Mouse (Mus musculus) brain, embryonic 14.5 days (tissue): ENCODE data around the gene Slc16a11. TPM values are rescaled to one million over a fixed set of nuclear protein-coding genes. Genes with fewer than 3 reads are reported as not detected.

Source experiments
- DNase-seq: peaks from one replicate; pipeline ENCODE4 v3.0.0-alpha.2; 2011; ENCODE audit warnings: low read depth
- CTCF ChIP-seq: fragments of 200-500 bp; IDR thresholded peaks from 2 replicates; pipeline ENCODE4 v1.5.1; 2012; ENCODE audit warnings: inconsistent platforms, mild to moderate bottlenecking, moderate library complexity, borderline replicate concordance; ENCODE audit not compliant: insufficient read depth, insufficient read length; ENCODE audit errors: extremely low read depth
- POLR2A ChIP-seq: fragments of 200-500 bp; IDR thresholded peaks from 2 replicates; pipeline ENCODE4 v1.6.1; 2012; ENCODE audit warnings: mild to moderate bottlenecking, inconsistent platforms, borderline replicate concordance; ENCODE audit not compliant: poor library complexity, insufficient read depth, insufficient read length, severe bottlenecking; ENCODE audit errors: extremely low read depth
- polyA plus RNA-seq: library from polyadenylated mRNA; depleted of rRNA; stranded (reverse); fragments of >200 nt; gene quantifications from 2 replicates; pipeline ENCODE4 v1.2.3, GENCODE M21; 2012

The Slc16a11 gene
- polyA plus RNA-seq, 1 experiment, result 2.8 TPM

DNA sequence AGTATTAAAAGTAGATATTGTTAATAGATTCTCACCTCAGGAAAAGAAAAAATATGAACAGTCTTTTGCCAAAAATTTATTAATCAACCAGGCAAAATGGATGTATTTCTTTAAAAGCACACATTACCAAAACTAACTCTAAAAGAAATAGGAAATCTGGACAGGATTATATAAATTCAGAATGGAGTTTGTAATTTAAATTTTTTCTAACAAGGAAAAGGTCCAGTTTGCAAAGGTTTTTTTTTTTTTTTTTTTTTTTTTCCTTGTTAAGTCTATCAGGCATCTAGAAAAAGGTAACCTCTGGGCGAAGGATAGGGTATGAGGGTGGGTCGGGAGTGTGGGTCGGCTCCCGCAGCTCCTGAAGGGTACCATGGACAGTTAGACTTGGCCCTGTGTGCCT, 32.1 kb upstream of the Slc16a11 start:
- TF ChIP-seq CTCF (no peak), POLR2A (no peak)
- no peak for DNase-seq

DNA sequence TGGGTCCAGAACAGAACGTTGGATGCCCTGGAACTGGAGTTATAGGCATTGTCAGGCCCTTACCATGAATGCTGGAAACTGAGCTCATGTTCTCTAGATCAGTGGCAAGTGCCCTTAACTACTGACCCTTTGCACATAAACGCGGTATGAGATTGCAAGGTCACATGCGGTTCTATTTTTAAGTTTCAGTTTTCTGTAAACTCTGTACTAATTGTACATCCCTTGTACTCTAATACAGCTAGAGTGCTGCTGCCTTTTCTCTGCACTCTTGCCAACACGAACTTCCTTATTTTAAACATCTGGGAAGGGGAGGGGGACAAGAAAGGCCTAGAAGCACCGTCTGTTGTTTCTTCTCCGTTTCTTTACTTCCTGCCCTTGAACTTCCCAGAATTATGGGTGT, 27.4 kb upstream of the Slc16a11 start:
- DNase-seq, result no peak
- TF ChIP-seq POLR2A (no peak), CTCF (no peak)

DNA sequence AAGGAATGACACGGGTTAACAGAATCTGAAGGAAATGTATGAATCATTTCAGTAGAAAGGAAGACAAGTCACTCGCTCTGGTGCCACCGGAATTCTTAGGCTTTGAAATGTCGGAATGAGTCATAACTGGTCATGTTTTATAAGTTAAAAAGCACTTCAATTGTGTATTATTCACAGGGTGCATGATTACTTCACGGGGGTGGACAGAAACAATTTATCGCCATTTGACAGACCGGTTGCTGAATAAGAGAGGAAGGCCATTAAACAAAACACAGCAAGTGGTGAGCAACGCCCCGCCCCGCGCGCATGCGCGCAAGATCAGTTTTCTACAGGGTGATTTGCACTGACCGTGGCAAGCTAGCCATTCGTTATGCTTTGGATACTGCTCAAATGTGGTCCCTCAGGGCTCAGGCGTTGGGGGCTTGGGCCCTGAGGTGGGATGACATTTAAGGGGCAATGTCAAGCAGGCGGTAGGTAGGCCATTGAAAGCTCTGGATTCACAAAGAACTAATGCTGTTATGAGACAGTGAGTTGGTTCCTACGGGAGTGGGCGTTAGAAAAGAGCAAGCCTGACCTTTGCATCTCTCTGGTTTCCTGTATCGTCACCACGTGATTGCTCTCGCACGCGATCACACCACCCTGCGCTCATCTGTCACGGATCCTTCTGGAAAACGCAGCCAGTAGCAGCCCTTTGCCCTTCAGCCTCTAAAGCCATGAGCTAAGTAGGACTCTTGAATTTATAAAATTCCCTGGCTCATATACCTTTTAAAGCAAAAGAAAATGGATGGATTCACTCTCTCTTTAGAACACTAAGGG, 23.0 kb upstream of the Slc16a11 start:
- no peak for TF ChIP-seq POLR2A
- TF ChIP-seq CTCF, result no peak
- DNase-seq, result no peak

DNA sequence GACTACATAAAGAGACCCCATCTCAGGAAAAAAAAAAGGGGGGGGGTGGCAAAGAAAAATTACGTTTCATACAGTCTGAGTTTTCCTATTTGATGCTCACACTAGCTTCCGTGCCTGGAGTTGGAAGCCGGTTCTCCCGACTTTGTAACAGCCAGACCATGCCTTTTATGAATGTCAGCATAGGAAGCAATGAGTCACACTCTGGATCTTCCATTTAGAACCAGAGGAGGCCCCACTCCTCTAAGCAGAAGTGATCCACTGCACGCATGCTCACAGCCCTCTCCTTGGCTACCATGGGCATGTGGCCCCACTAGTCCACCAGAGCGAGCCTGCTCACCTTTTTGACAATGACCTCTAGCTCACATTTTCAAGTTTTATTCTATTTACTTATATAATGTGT, 21.4 kb upstream of the Slc16a11 start:
- no peak for TF ChIP-seq CTCF
- TF ChIP-seq POLR2A, result no peak

DNA sequence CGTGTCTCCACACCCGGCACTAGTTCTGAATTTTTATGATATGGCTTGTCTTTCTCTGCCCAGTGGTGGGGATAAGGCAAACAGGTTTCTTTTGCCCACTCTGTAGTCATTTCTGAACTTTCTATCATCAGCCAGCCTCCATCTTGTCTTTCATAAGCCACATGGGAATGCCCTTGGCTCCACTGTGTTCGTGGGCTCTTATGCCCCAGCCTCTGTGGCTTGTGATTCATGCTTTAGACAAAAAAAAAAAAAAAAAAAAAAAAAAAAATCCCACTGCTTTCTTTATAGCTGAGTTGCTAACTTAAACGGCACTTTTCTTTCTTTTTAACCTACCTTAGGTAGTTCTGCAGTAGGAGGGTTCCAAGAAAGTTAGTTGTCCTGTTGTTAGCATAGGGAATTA, 20.4 kb upstream of the Slc16a11 start:
- TF ChIP-seq CTCF (no peak), POLR2A (no peak)
- no peak for DNase-seq

More for the DNA sequence above, 21.4 kb upstream of the Slc16a11 start:
- no peak for DNase-seq

- no peak for DNase-seq
- no peak for TF ChIP-seq POLR2A
- no peak for TF ChIP-seq CTCF
Observed at GRCm38 (mm10) chr11:70193354-70194285, 18.9 kb upstream of the Slc16a11 start.

GRCm38 (mm10) chr11:70198332-70198731, 14.2 kb upstream of the Slc16a11 start:
- DNase-seq, result no peak
- no peak for TF ChIP-seq CTCF
- TF ChIP-seq POLR2A, result no peak

- no peak for DNase-seq
- no peak for TF ChIP-seq POLR2A
- no peak for TF ChIP-seq CTCF
Observed at GRCm38 (mm10) chr11:70199107-70199506, 13.4 kb upstream of the Slc16a11 start.

DNA sequence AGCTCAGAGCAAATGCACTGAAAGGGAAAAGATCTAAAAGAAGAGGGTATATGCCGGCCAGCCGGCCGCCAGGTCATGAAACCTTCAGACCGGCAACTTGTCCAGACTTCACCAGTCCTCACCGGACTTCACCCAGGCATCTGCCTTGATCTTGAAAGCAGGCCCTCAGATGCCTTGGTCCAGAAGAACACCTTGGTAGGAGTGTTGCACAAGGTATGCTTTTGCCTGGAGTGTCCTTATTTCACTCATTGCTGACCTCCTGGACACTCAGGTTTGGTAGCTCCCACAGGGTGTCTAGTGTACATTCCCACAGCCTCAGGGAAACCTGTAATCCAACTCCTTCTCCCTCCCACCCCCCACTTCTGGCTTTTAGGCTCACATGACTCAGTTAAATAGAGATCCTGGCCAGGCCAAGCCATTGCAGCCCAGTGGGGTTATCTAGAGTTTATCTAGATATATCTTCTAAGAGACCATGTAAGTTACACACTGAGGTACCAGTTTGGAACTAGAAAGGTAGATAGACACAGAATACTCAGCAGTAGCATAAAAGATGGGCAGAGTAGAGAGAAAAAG, 12.4 kb upstream of the Slc16a11 start:
- DNase-seq, result no peak
- TF ChIP-seq POLR2A (no peak), CTCF (no peak)

DNA sequence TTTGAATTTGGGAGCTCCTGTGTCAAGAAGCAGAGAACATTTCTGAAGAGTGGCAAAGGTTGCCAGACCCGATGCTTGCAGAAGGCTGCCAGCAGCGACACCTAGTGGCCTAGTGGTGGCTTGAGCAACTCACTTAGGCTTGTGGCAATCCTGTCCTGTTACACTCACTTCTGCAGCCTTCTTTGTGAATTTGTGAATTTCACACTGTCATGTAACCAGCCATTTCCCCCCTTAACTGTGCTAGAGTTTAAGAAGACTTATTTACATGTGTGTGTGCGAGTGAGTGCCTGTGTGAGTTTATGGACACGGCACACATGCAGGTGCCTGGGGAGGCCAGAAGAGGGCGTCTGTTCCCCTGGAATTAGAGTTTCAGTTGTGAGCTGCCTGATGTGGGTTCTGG, 10.9 kb upstream of the Slc16a11 start:
- peak; percentile 90 for DNase-seq
- TF ChIP-seq CTCF (peak; percentile 94), POLR2A (no peak)

DNA sequence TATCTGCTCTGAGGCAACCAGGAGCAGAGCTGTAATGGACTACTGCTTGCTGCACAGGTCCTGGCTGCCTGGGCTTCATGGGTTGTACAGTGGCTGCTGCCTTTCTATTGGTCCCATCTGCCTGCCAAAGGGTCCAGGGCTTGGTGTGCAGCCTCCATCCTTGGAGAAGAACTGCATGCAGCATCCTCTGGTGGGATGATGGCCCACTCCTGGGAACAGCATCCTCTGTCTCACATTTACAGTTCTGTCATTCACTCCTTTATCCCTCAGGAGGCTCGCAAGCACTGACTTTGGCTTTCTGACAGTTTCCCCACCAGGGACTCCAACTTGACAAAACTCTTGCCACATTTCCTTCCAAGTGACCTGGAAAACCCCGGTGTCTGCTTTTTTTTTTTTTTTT, 5.8 kb upstream of the Slc16a11 start:
- TF ChIP-seq CTCF, result no peak
- TF ChIP-seq POLR2A, result no peak
- no peak for DNase-seq
